Mouse (Mus musculus) CD4-positive, CD25-positive, alpha-beta regulatory T cell, adult 2 months (primary cell): ENCODE results near the gene Prox1.

Experiments
- DNase-seq: peaks from one replicate; pipeline ENCODE4 v3.0.0-alpha.2; 2012; ENCODE audit warnings: low read depth, low spot score

Prox1 gene

GRCm38 (mm10) chr1:190143593-190143992, 26.9 kb downstream of the Prox1 start:
- DNase-seq, result no peak

GRCm38 (mm10) chr1:190142584-190142983, 27.9 kb downstream of the Prox1 start:
- no peak for DNase-seq

GRCm38 (mm10) chr1:190140519-190140918, 30.0 kb downstream of the Prox1 start:
- no peak for DNase-seq

DNA sequence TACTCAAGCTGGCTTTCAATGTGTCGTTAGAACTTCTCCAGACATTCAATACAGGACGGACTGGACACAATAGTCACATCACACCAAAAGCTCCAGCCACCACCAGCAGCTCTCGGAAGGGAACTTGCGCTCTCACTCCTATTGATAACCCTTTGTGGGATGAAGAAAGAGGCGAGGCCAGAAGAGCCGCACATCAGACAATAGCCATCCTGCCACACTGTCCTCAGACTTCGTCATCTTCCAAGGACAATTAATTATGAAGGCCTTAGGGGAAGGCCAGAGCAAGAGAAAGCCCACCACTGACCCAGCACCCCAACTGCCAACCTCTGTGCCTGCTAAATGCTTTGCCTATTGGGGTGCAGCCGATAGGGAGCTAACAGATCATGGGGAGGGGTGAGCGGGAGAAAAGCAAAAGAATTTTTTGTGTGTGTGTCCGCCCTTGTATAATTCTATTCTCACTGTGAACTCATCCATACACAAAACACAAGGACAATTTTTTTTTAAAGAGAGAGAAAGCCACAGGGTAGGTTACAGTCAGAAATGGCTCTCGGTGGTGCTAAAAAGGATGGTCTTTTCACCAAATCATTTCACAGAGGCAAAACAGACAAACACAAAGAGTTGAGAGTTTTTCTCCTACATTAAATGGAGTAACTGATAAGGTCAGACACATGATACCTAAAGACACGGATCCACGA, 30.7 kb downstream of the Prox1 start:
- DNase-seq, result no peak

DNA sequence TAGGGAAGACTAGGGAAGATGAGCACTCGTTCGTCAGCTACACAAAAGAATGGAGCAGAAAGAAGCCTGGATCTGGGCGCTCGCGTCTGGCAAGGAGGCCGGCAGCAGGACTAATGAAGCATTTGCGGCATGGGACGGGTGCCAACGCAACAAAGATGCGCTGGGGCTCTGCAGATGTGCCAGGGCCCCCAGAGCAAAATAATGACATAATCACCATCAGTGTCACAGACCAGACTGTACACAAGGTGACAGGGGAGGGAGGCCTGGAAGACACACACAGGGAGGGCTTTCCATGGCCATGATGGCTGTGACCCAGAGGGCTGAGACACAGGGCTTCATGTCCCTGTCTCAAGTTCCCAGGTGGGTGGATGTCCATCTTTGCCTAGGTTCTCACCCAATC, 32.6 kb downstream of the Prox1 start:
- no peak for DNase-seq

GRCm38 (mm10) chr1:190132897-190133296, 37.6 kb downstream of the Prox1 start:
- DNase-seq, result no peak

GRCm38 (mm10) chr1:190130888-190131287, 39.6 kb downstream of the Prox1 start:
- no peak for DNase-seq

DNA sequence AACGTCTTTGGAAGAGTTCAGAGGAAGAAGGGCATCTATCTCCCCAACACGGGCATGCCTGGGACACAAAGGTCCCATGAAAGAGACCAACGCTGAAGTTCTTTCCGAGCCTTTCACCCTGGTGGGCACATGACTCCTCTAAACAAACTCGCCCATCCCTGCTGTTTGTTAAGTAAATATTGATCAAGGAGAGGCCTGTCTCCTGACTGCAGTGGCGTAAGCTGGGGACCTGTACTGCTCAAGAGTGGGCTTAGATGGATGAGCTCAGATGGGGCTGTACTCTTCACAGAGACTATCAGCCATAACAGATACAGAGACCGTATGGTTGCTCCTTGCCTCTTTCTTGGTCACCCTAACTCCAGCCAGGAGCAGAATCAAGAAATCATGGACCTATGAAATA, 41.0 kb downstream of the Prox1 start:
- DNase-seq, result no peak

DNA sequence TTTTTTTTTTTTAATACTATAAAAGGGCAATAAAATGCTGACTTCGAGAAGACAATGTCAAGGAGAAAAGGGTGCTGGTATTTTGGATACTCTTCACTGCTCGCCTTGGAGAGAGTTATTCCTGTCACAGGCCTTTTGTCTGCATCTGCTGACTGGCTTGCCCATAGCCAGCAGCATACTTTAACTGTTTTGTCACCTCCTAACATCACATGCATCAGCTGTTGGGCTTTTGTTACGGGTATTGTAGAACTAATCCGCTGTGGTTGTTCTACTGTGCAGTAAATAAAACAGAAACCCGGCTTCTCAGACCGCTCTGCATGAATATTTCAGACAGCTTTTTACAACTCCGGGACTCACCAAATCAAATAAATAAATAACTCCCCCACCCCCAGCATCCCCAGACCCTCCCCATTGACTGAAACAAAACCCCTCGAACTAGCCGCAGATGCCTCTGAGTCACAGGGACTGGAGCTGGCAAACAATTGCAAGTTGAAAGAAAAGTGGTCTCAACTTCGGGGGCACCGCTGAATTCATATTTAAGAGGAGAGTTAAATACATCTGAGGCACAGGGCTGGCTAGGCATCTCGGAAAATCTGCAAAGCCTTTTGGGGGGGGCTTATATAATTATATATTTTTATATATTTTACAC, 41.7 kb downstream of the Prox1 start:
- no peak for DNase-seq

- DNase-seq, result no peak
Observed at GRCm38 (mm10) chr1:190127878-190128277, 42.6 kb downstream of the Prox1 start.

DNA sequence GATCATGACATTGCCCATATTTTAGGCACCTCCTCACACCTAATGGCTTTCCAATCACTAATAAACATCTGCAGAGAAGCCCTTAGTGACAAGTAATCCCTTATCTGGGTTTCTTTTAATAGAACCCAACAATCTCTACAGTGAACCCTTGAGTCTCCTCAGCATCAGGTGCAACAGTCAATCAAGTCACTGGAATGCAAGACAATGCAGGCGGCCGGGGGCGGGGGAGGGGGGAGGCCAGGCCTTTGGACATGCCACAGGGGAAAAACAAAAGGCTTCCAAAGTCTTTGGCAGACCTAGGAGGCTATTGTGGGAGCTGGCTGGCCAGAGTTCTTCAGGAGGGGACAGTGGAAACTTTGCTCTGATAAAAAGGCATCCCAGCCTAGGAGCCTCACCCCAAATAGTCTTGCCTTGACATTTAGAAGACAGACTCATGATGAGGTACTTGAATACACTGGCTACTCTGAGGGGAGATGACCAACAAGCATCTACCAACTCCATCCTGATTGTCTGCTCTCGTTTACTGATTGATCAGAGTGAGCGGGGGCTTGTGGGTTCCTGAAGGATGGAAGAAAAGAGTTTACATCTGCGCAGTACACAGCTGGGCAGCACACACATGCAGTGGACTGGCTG, 43.2 kb downstream of the Prox1 start:
- no peak for DNase-seq

- no peak for DNase-seq
Observed at GRCm38 (mm10) chr1:190124961-190125739, 45.4 kb downstream of the Prox1 start.

GRCm38 (mm10) chr1:190123404-190123803, 47.1 kb downstream of the Prox1 start:
- no peak for DNase-seq

DNA sequence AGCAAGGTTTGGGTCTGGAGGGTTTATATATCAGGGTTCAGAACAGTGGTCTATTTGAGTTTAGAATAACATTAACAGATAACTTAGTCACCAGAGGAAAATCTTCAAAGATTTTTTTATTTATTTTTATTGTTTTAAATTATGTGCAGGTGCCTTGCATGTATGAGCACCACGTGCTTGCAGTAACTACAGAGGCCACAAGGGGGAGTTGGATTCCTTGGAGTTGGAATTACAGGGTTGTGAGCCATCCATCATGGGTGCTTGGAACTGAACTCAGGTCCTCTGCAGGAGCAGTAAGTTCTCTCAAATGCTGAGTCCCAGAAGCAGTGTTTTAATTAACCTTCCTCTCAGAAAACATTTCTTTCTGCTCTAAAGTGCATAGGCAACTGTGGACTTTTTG, 54.5 kb downstream of the Prox1 start:
- DNase-seq, result no peak

DNA sequence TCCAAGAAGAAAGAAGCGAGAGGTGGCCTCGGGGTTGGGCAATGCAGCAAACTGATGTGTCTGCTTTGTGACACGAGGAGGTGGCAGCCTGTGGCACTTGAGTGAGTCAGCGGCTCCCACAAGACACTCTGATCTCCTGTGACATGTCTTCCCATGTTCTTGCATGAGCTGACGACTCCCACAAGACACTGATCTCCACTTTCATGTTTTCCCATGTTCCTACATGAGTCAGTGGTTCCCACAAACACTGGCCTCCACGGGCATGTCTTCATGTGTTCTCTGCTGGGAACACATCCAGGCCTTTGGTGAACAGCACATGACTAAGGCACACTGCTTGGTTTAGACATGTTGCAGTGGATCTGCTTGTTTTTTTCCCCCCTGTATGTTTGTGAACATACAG, 58.8 kb downstream of the Prox1 start:
- DNase-seq, result no peak

DNA sequence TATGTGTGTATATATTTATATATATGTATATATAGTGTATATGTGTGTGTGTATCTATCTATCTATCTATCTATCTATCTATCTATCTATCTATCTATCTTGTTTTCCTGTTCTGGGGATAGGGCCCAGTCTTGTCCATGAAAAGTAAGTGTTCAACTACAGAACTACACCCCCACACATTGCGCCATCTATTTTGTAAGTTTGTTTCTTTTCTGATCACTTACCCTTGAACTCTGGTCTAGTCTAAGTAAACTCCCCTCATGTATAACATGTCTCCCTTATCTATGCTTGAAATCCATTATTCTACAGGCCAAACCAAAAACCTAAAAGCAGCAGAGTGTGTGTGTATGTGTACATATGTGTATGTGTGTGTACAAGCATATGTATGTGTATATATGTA, 62.9 kb downstream of the Prox1 start:
- no peak for DNase-seq

GRCm38 (mm10) chr1:190106674-190107420, 63.7 kb downstream of the Prox1 start:
- DNase-seq, result no peak

DNA sequence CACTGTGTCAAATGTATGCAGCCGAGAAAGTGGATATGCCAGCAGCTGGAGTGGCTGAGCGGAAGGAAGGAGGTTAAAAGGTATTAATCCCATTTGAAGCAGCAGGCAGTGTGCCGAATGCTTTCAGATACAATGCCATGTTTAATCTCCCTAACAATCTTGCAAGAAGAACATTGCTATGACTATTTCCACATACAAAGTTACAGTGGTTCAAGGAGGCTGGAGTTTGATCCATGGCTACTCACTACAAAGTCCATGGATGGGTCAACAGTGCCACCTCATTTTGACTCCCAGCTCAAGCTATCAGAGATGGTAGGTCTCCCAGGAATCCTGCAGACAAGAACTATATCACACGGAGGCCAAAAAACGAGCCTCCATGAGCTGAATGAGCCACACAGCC, 64.5 kb downstream of the Prox1 start:
- no peak for DNase-seq

DNA sequence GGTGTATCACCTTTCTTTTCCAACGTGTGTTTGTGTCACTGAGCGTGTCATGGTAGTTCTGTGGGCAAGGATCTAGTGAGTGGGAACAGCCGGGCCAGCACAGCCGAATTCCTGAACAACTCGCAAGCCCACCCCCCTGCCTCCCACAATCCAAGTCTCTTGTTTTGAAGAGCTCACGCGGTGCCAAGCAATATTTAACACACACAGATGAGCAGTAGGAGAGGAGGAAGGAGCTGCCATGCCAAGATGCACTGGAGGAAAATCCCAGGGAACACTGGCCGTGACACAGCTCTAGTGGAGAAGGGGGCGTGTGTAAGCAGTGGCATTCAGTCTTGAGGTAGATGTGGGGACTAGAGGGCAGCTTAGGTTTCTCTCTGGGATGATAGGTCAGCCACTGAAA, 77.2 kb downstream of the Prox1 start:
- DNase-seq, result no peak

- no peak for DNase-seq
Observed at GRCm38 (mm10) chr1:190092076-190092475, 78.4 kb downstream of the Prox1 start.

- DNase-seq, result no peak
Observed at GRCm38 (mm10) chr1:190088929-190089328, 81.6 kb downstream of the Prox1 start.

- DNase-seq, result no peak
Observed at GRCm38 (mm10) chr1:190085703-190086102, 84.8 kb downstream of the Prox1 start.
